Mouse (Mus musculus) right cerebral cortex, postnatal 10 days (tissue): ENCODE results near the gene Olfr279.

ENCODE experiments used
- DNase-seq, 2 experiments: peaks; one replicate each; pipeline ENCODE4 v3.0.0; 2021; ENCODE audit warnings: low spot score in 2 of 2

Gene Olfr279

GRCm38 (mm10) chr15:98546843-98547242 is 54.6 kb downstream of the Olfr279 start:
- no peak for DNase-seq
